In genomic region chr2:31858500-31858899, GRCm38 (mm10) we compare ENCODE assay signal across 31 mouse cellular contexts. TPM values are rescaled to one million over a fixed set of nuclear protein-coding genes. Genes with fewer than 3 reads are reported as not detected.
DNase-seq lines count a peak whose midpoint lies in the region; ATAC-seq and TF ChIP-seq lines count a peak whose summit lies in the region.
"Had no signal": no experiment of that assay in that cellular context is flagged by ENCODE, and none has a peak within 500 bp of the region (broad histone marks: within the 10 kb centered on the region; RNA-seq: fewer than 3 reads in every experiment).

No protein-coding gene starts in this region.

- H3K4me2 ChIP-seq in hindbrain, embryonic 13.5 days: no peak overlapping the region
- H3K4me2 ChIP-seq in hindbrain, postnatal 0 days (ENCODE audit: low read depth, low read length): no peak overlapping the region
- peak overlapping the region; percentile 15; the same call in 1 of the 2 replicates for H3K4me2 ChIP-seq in embryonic facial prominence, embryonic 12.5 days (replicated peaks)
- H3K4me2 ChIP-seq in midbrain, embryonic 14.5 days (ENCODE audit: low read length): peak overlapping the region; percentile 21; the same call in 1 of the 2 replicates
- H3K4me2 ChIP-seq: embryonic facial prominence, embryonic 13.5 days; heart, embryonic 11.5 days; hindbrain, embryonic 15.5 days; liver, embryonic 15.5 days had no signal

- peaks cover 41% of the 10 kb centered on the region for H3K4me1 ChIP-seq in hindbrain, embryonic 13.5 days (replicated peaks)
- no peaks in the 10 kb centered on the region; the same call in 1 of the 2 replicates for H3K4me1 ChIP-seq in hindbrain, postnatal 0 days (ENCODE audit: insufficient read depth, low read length)
- H3K4me1 ChIP-seq in embryonic facial prominence, embryonic 10.5 days: peaks cover 61% of the 10 kb centered on the region
- peaks cover 34% of the 10 kb centered on the region for H3K4me1 ChIP-seq in embryonic facial prominence, embryonic 12.5 days
- peaks cover 18% of the 10 kb centered on the region for H3K4me1 ChIP-seq in midbrain, embryonic 14.5 days (ENCODE audit: control insufficient read depth, insufficient read depth, low read length)

- peak overlapping the region; percentile 35; the same call in 1 of the 2 replicates for H3K9ac ChIP-seq in hindbrain, embryonic 13.5 days
- no peak overlapping the region for H3K9ac ChIP-seq in hindbrain, postnatal 0 days (replicated peaks; ENCODE audit: low read length)
- no peak overlapping the region for H3K9ac ChIP-seq in embryonic facial prominence, embryonic 12.5 days
- no peak overlapping the region for H3K9ac ChIP-seq in midbrain, embryonic 14.5 days (replicated peaks; ENCODE audit: low read length)
- H3K9ac ChIP-seq: embryonic facial prominence, embryonic 13.5 days; hindbrain, embryonic 15.5 days; liver, embryonic 15.5 days had no signal

- no peak for ATAC-seq in hindbrain, embryonic 13.5 days (ENCODE audit: low FRiP score)
- no peak for ATAC-seq in hindbrain, postnatal 0 days
- ATAC-seq in embryonic facial prominence, embryonic 12.5 days (ENCODE audit: insufficient number of reproducible peaks, insufficient read depth, low FRiP score, low TSS enrichment): no peak
- ATAC-seq in midbrain, embryonic 14.5 days (ENCODE audit: low FRiP score, low TSS enrichment): peak; percentile 58; the same call in 1 of the 2 replicates
- no peak for ATAC-seq in activated CD4-positive, CD25-positive, alpha-beta regulatory T cell, adult 4 months
- ATAC-seq: intestine, embryonic 16.5 days had no signal

- no peaks in the 10 kb centered on the region for H3K9me3 ChIP-seq in hindbrain, embryonic 13.5 days
- H3K9me3 ChIP-seq in hindbrain, postnatal 0 days (ENCODE audit: low read length): no peaks in the 10 kb centered on the region
- H3K9me3 ChIP-seq in embryonic facial prominence, embryonic 10.5 days: no peaks in the 10 kb centered on the region
- H3K9me3 ChIP-seq in embryonic facial prominence, embryonic 12.5 days: no peaks in the 10 kb centered on the region
- no peaks in the 10 kb centered on the region for H3K9me3 ChIP-seq in midbrain, embryonic 14.5 days (ENCODE audit: control insufficient read depth, low read length)
- H3K9me3 ChIP-seq: embryonic facial prominence, embryonic 13.5 days; hindbrain, embryonic 15.5 days; liver, embryonic 15.5 days had no signal

- WGBS in hindbrain, embryonic 13.5 days: 15% methylated on average over 12 of the region's 12 CpGs
- WGBS in hindbrain, postnatal 0 days: 25% methylated on average over 12 of the region's 12 CpGs
- WGBS in embryonic facial prominence, embryonic 10.5 days: 13% methylated on average over 12 of the region's 12 CpGs
- WGBS in embryonic facial prominence, embryonic 12.5 days: 18% methylated on average over 12 of the region's 12 CpGs
- 8% methylated on average over 12 of the region's 12 CpGs for WGBS in midbrain, embryonic 14.5 days

- no peaks in the 10 kb centered on the region for H3K36me3 ChIP-seq in hindbrain, embryonic 13.5 days
- no peaks in the 10 kb centered on the region for H3K36me3 ChIP-seq in hindbrain, postnatal 0 days (ENCODE audit: insufficient read depth, low read length)
- H3K36me3 ChIP-seq in embryonic facial prominence, embryonic 10.5 days (replicated peaks): no peaks in the 10 kb centered on the region
- no peaks in the 10 kb centered on the region for H3K36me3 ChIP-seq in embryonic facial prominence, embryonic 12.5 days
- no peaks in the 10 kb centered on the region for H3K36me3 ChIP-seq in midbrain, embryonic 14.5 days (ENCODE audit: control insufficient read depth, insufficient read depth, low read length)
- H3K36me3 ChIP-seq: embryonic facial prominence, embryonic 13.5 days; hindbrain, embryonic 15.5 days; liver, embryonic 15.5 days had no signal

- no peak overlapping the region for H3K27ac ChIP-seq in hindbrain, embryonic 13.5 days
- H3K27ac ChIP-seq in hindbrain, postnatal 0 days: no peak overlapping the region
- 0 out of 2 replicates have a peak overlapping the region, but pooled peaks have one; percentile 20 for H3K27ac ChIP-seq in embryonic facial prominence, embryonic 10.5 days (replicated peaks)
- no peak overlapping the region for H3K27ac ChIP-seq in embryonic facial prominence, embryonic 12.5 days
- H3K27ac ChIP-seq in midbrain, embryonic 14.5 days (replicated peaks; ENCODE audit: low read depth, low read length): peak overlapping the region; percentile 61
- H3K27ac ChIP-seq: embryonic facial prominence, embryonic 13.5 days; hindbrain, embryonic 15.5 days; left cerebral cortex, adult 2 months; liver, embryonic 15.5 days; macrophage had no signal

- H3K27me3 ChIP-seq in hindbrain, embryonic 13.5 days: peaks cover 30% of the 10 kb centered on the region
- 0 out of 2 replicates have a peak, but pooled peaks cover 3% of the 10 kb centered on the region for H3K27me3 ChIP-seq in hindbrain, postnatal 0 days (ENCODE audit: insufficient read depth, low read length)
- peaks cover 50% of the 10 kb centered on the region for H3K27me3 ChIP-seq in embryonic facial prominence, embryonic 10.5 days (replicated peaks; ENCODE audit: low read depth, poor library complexity, severe bottlenecking)
- H3K27me3 ChIP-seq in embryonic facial prominence, embryonic 12.5 days: peaks cover 19% of the 10 kb centered on the region
- no peaks in the 10 kb centered on the region for H3K27me3 ChIP-seq in midbrain, embryonic 14.5 days (ENCODE audit: control insufficient read depth, insufficient read depth, low read length)
- H3K27me3 ChIP-seq: hindbrain, embryonic 15.5 days had no signal

- H3K4me3 ChIP-seq in hindbrain, embryonic 13.5 days: no peak overlapping the region
- H3K4me3 ChIP-seq in hindbrain, postnatal 0 days (ENCODE audit: low read length): no peak overlapping the region
- H3K4me3 ChIP-seq in embryonic facial prominence, embryonic 10.5 days: no peak overlapping the region
- H3K4me3 ChIP-seq in embryonic facial prominence, embryonic 12.5 days: no peak overlapping the region
- H3K4me3 ChIP-seq in midbrain, embryonic 14.5 days (replicated peaks; ENCODE audit: low read depth, low read length): no peak overlapping the region
- H3K4me3 ChIP-seq: embryonic facial prominence, embryonic 13.5 days; erythroblast, embryonic 14.5 days; hindbrain, embryonic 15.5 days; left cerebral cortex, adult 2 months; liver, embryonic 15.5 days had no signal

- no peak for TF ChIP-seq CTCF in hindbrain, postnatal 0 days (IDR thresholded peaks at IDR 0.05; ENCODE audit: low read depth)

- DNase-seq in hindbrain, postnatal 0 days (ENCODE audit: low spot score): no peak
- no peak for DNase-seq in embryonic facial prominence, embryonic 10.5 days (ENCODE audit: low spot score)
- DNase-seq in midbrain, embryonic 14.5 days: peak; percentile 57
- DNase-seq in right cerebral cortex, adult 18-20 months: no peak
- DNase-seq: adrenal gland, postnatal 10 days; cerebellum, adult 18-20 months; cerebellum, postnatal 14 days; gastrocnemius, postnatal 10 days; heart, postnatal 10 days; kidney, adult 9 months; layer of hippocampus, adult 9-11 months; left cerebral cortex, postnatal 4 days; liver; thymus, adult 18-20 months; thymus, postnatal 36 days had no signal

RNA-seq across cellular contexts. Expression of gene Fibcd1, which starts 12.7 kb away (rescaled TPM):
- polyA plus RNA-seq in hindbrain, embryonic 13.5 days (2015; fragmentation: Nextera tagmentation; extraction: Ambion mirVana): 3.4 and 4.6 TPM in 2 replicates
- total RNA-seq in hindbrain, postnatal 0 days (2014; rRNA removed): 27.3 and 28.9 TPM in 2 replicates
- polyA plus RNA-seq in hindbrain, postnatal 0 days (2015; fragmentation: Nextera tagmentation; extraction: Ambion mirVana): 8.7 and 9.1 TPM in 2 replicates
- 0.17 and 0.35 TPM in 2 replicates for polyA plus RNA-seq in embryonic facial prominence, embryonic 10.5 days (2016; fragmentation: Nextera tagmentation; extraction: Ambion mirVana)
- 0.52 and 0.78 TPM in 2 replicates for polyA plus RNA-seq in embryonic facial prominence, embryonic 12.5 days (2016; fragmentation: Nextera tagmentation; extraction: Ambion mirVana)
- polyA plus RNA-seq in midbrain, embryonic 14.5 days (2014; fragmentation: Nextera tagmentation; extraction: Ambion mirVana): 14.8 and 18.8 TPM in 2 replicates
- not detected for polyA plus RNA-seq in activated CD4-positive, CD25-positive, alpha-beta regulatory T cell, adult 4 months (2017; shearing (Covaris generic))
- total RNA-seq: granulocyte monocyte progenitor cell, adult 5-6 weeks; heart, postnatal 10 days; MEL had no signal
- polyA plus RNA-seq: erythroblast, embryonic 14.5 days; heart, embryonic 11.5 days; liver, embryonic 15.5 days; macrophage had no signal

RNA-seq across cellular contexts. Expression of gene Lamc3, which starts 28.6 kb away (rescaled TPM):
- polyA plus RNA-seq in hindbrain, embryonic 13.5 days (2015; fragmentation: Nextera tagmentation; extraction: Ambion mirVana): 6.3 and 7.0 TPM in 2 replicates
- 11.6 and 12.9 TPM in 2 replicates for total RNA-seq in hindbrain, postnatal 0 days (2014; rRNA removed)
- polyA plus RNA-seq in hindbrain, postnatal 0 days (2015; fragmentation: Nextera tagmentation; extraction: Ambion mirVana): 2.0 and 2.1 TPM in 2 replicates
- 2.3 TPM in 2 replicates for polyA plus RNA-seq in embryonic facial prominence, embryonic 10.5 days (2016; fragmentation: Nextera tagmentation; extraction: Ambion mirVana)
- 1.8 and 2.5 TPM in 2 replicates for polyA plus RNA-seq in embryonic facial prominence, embryonic 12.5 days (2016; fragmentation: Nextera tagmentation; extraction: Ambion mirVana)
- 1.1 and 6.6 TPM in 2 replicates for polyA plus RNA-seq in midbrain, embryonic 14.5 days (2014; fragmentation: Nextera tagmentation; extraction: Ambion mirVana)
- polyA plus RNA-seq in activated CD4-positive, CD25-positive, alpha-beta regulatory T cell, adult 4 months (2017; shearing (Covaris generic)): not detected
- total RNA-seq: granulocyte monocyte progenitor cell, adult 5-6 weeks; MEL had no signal
- polyA plus RNA-seq: erythroblast, embryonic 14.5 days; liver, embryonic 15.5 days; macrophage had no signal

RNA-seq across cellular contexts. Expression of gene Qrfp, which starts 48.1 kb away (rescaled TPM):
- 0.08 TPM in 1 of 2 replicates, not detected in the other for polyA plus RNA-seq in hindbrain, embryonic 13.5 days (2015; fragmentation: Nextera tagmentation; extraction: Ambion mirVana)
- total RNA-seq in hindbrain, postnatal 0 days (2014; rRNA removed): not detected in 2 replicates
- polyA plus RNA-seq in hindbrain, postnatal 0 days (2015; fragmentation: Nextera tagmentation; extraction: Ambion mirVana): 0.06 TPM in 1 of 2 replicates, not detected in the other
- polyA plus RNA-seq in embryonic facial prominence, embryonic 10.5 days (2016; fragmentation: Nextera tagmentation; extraction: Ambion mirVana): 0.19 and 0.20 TPM in 2 replicates
- polyA plus RNA-seq in embryonic facial prominence, embryonic 12.5 days (2016; fragmentation: Nextera tagmentation; extraction: Ambion mirVana): 0.15 and 0.18 TPM in 2 replicates
- 0.13 TPM in 1 of 2 replicates, not detected in the other for polyA plus RNA-seq in midbrain, embryonic 14.5 days (2014; fragmentation: Nextera tagmentation; extraction: Ambion mirVana)
- polyA plus RNA-seq in activated CD4-positive, CD25-positive, alpha-beta regulatory T cell, adult 4 months (2017; shearing (Covaris generic)): under 1 TPM; 0.47 to 0.48 TPM
- total RNA-seq: adrenal gland, postnatal 10 days; gastrocnemius, postnatal 10 days; granulocyte monocyte progenitor cell, adult 5-6 weeks; heart, postnatal 10 days; left cerebral cortex, adult 2 months; left cerebral cortex, postnatal 4 days; MEL had no signal
- polyA plus RNA-seq: erythroblast, embryonic 14.5 days; heart, embryonic 11.5 days; hindbrain, embryonic 15.5 days; intestine, embryonic 16.5 days; large intestine, adult 2 months; macrophage; neural tube, embryonic 14.5 days; stomach, embryonic 16.5 days had no signal

Comparison
In these comparisons a context has a peak if more than half of its experiments do, and no peak if none do; other contexts are left out.
1. H3K27ac ChIP-seq: peak in embryonic facial prominence, embryonic 10.5 days (single experiment) and midbrain, embryonic 14.5 days (single experiment); none in hindbrain, embryonic 13.5 days (single experiment), hindbrain, postnatal 0 days (single experiment) and embryonic facial prominence, embryonic 12.5 days (single experiment).
2. H3K4me2 ChIP-seq: peak in embryonic facial prominence, embryonic 12.5 days (single experiment) and midbrain, embryonic 14.5 days (single experiment); none in hindbrain, embryonic 13.5 days (single experiment) and hindbrain, postnatal 0 days (single experiment).